Mouse (Mus musculus) monocyte, adult 2 months (primary cell): ENCODE measurements around the gene St6galnac6.
A peak's percentile ranks its signal among the peaks of the same experiment; 100 is the strongest.

Source experiments
- DNase-seq, 2 experiments: peaks; one replicate each; pipeline ENCODE4 v3.0.0; 2022; ENCODE audit warnings: low spot score in 2 of 2, low read depth in 1 of 2

The St6galnac6 gene

GRCm38 (mm10) chr2:32634277-32635105 is 35.0 kb downstream of the St6galnac6 start:
- DNase-seq: no peak

DNA sequence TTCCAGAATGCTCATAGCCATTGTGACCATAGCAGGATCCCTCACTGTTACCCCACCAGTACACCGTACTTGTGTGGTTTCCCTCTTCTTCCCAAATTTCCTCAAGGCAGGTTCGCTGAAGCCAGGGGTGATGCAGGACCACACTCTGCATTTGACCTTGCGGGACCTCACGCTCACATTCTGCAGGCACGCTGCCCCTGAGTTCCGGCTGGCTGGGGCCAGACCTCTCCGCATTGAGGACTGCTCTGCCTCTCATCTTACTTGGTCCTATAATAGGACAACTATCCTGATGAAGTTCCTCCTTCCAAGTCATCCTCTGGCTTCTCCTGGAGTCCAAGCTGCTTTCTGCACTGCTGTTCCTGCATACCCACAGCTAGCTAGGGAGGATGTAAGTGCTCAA is 37.1 kb downstream of the St6galnac6 start:
- DNase-seq: no peak

- peak in 1 of 2 experiments; percentile 14 for DNase-seq
Measured at GRCm38 (mm10) chr2:32637778-32638281, 38.3 kb downstream of the St6galnac6 start.

DNA sequence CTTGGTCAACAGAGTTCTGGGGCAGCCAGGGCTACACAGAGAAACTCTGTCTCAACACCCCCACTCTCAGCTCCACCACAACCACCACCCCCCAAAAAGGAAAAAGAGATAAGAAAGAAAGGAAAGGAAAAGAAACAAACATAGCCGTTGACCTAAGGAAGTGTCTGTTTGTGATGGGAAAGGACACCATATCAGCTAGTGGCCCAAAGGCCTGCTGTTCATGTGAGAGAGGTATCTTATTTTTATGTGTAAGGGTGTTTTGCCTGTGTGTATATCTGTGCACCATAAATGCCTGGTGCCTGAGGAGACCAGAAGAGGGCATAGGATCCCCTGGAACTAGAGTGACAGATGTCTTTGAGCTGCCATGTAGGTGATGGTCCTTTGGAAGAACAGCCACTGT is 40.1 kb downstream of the St6galnac6 start:
- no peak for DNase-seq

GRCm38 (mm10) chr2:32640550-32641051 is 41.1 kb downstream of the St6galnac6 start:
- no peak for DNase-seq

GRCm38 (mm10) chr2:32641810-32642209 is 42.3 kb downstream of the St6galnac6 start:
- no peak for DNase-seq

DNA sequence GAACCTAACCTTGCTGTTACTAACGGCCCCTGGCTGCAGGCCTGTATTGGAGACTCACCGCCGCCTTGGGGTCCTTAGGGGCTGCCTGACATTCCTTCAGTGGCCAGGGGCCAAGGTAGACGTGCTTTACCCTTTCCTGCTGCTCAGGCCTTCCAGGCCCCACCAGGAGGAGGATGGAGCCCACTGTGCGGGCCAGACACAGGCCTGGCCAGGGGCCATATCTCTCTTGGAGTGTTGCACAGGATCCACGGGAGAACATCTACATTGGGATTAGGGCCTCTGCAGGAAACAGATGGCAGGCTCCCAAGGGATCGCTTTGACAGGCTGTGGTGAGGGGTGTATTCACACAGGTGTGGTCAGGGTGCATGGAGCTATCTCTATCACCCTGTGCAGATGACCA is 43.3 kb downstream of the St6galnac6 start:
- no peak for DNase-seq

- no peak for DNase-seq
Measured at GRCm38 (mm10) chr2:32644083-32644482, 44.6 kb downstream of the St6galnac6 start.

GRCm38 (mm10) chr2:32644799-32645475 is 45.4 kb downstream of the St6galnac6 start:
- no peak for DNase-seq

GRCm38 (mm10) chr2:32645647-32646046 is 46.1 kb downstream of the St6galnac6 start:
- no peak for DNase-seq

DNA sequence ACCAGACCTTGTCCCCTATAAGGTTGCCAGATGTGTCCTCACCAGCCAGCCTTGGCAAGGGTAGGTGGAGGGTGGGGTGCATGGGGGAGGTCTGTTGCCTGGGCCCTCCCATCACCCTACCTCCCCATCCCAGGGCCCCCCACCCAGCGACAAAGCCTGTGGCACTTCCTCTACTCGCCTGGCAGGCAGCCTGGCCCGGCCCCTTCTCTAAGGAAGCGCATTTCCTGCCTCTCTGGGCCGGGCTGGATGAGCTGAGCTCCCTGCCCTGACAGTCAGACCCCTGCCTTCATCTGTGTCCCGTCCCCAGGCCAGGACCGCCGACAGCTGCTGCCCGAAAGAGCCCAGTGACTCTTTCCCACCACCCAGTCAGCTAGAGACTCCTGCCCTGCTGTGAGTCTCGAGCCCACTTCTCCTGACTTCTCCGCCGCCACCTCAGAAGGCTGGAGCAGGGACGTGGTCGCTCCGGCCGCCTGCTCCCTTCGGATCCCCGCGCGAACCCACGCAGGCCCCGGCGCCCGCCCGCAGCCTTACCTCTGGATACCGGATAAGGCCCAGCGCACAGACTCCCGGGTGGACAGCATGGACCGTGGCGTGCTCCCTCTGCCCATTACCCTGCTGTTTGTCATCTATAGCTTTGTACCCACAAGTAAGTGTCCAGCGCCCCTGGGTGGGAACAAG is 47.0 kb downstream of the St6galnac6 start, which contains the start of gene Eng:
Eng (plus strand) TSS at position 217 of the 678 bp plus-strand sequence.
- no peak for DNase-seq

- DNase-seq: no peak
Measured at GRCm38 (mm10) chr2:32647366-32647765, 47.9 kb downstream of the St6galnac6 start.

DNA sequence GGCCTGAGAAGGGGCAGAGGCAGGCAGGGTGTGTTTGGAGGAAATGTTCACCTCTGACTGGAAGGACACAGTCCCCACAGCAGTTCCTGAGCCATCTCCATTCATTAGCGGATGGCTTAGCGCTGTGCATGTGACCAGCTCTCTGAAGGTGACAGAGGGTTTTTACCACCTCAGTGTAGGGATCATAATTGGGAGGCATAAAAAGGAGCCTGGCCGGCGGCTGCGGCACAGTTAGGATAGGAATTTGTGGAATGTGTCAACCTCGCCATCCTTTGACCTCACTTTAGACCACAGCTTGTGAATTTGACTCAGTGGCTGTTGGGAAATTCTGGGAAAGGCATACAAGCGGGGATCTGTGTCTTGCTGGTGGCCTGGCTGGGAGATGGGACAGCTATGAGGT is 54.3 kb downstream of the St6galnac6 start:
- DNase-seq: no peak

- DNase-seq: no peak
Measured at GRCm38 (mm10) chr2:32654743-32655393, 55.4 kb downstream of the St6galnac6 start.

DNA sequence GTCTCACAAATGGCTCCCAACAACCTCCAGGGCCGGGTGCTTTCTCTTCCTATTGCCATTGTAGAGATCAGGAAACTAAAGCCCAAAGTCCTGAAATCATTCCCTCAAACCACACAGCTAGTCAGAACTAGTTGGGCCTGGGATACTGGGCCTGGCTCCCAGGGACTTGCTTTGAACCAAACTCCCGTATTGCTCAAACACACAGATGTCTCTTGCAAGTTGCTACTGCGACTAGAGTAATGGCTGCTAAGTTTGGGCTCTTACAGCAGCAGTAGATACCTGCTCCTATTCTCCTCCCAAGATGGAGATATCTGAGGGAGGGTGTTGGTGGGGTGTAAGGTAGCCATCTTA is 55.9 kb downstream of the St6galnac6 start:
- no peak for DNase-seq

GRCm38 (mm10) chr2:32655826-32656225 is 56.3 kb downstream of the St6galnac6 start:
- no peak for DNase-seq

DNA sequence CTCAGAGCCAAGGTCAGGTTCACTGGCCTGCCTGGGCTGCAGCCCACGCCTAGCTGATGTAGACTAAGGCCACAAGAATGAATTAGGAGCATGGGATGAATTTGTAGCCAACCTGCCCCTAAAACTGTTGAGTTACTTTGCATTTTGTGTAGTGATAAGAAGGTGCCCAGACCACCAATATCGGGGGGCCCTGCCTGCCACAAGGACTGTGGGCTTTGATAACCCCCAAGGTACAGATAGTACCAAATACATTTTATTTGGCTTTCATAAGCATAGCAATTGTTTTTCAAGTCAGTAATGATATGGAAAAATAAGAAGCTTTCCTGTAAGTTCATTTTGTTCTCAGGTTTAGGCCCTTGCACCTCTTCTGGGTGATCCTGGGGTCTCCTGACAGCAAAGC is 59.4 kb downstream of the St6galnac6 start:
- DNase-seq: no peak

DNA sequence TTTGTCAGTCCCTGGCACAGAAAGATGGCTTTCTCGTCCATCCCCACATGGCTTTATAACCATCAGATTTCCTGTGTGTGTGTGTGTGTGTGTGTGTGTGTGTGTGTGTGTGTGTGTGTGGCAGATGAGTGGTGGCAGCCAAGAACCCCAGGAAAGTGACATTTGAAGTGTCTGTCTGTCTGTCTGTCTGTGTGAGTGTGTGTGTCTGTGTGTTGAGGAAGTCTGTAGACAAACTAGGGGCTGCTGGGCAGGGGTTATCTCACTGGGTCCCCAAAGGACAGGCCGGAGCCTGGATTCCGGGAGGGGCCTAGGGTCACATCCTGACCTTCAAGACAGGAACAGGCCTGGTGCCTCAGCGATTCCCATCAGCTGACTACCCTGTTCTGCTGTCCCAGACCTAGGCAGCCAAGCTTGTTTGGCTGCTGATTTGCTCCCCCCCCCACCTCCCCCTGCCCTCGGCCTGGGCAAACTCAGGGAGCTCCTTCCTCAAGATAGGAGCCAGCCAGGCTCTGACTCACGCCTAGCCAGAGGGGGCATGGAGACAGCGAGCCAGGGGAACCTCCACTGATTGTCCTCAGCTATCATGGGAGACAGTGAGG is 62.1 kb downstream of the St6galnac6 start:
- DNase-seq: no peak

- DNase-seq: no peak
Measured at GRCm38 (mm10) chr2:32662291-32662690, 62.8 kb downstream of the St6galnac6 start.

GRCm38 (mm10) chr2:32665345-32665744 is 65.8 kb downstream of the St6galnac6 start:
- DNase-seq: no peak

- no peak for DNase-seq
Measured at GRCm38 (mm10) chr2:32665853-32666252, 66.3 kb downstream of the St6galnac6 start.
